Mouse (Mus musculus): ENCODE data around the gene Dner.

- TF ChIP-seq CTCF (IDR thresholded peaks at IDR 0.05): no peak
- no peak for TF ChIP-seq POLR2A (IDR thresholded peaks at IDR 0.05; ENCODE audit: insufficient read depth, low read depth, low read length)
- TF ChIP-seq EP300 (IDR thresholded peaks at IDR 0.05; ENCODE audit: insufficient read depth, low read depth, low read length): no peak
Measured at GRCm38 (mm10) chr1:84421845-84422244, 274.2 kb downstream of the Dner start.
